Mouse (Mus musculus) ES-Bruce4 (cell line): ENCODE results near the gene H2-M3.

ENCODE experiments used
- CTCF ChIP-seq: IDR thresholded peaks from one replicate; pipeline ENCODE4 v1.8.1; 2011; ENCODE audit warnings: low read depth, low read length
- EP300 ChIP-seq: IDR thresholded peaks from 2 replicates; pipeline ENCODE4 v1.6.1; 2011; ENCODE audit warnings: low read depth, low read length; ENCODE audit not compliant: insufficient read depth

- TF ChIP-seq EP300 (no peak), CTCF (no peak)
These were observed 10.3 kb downstream of the H2-M3 start for GRCm38 (mm10) chr17:37280331-37280730.
